Mouse (Mus musculus) bone marrow, adult 2 months (tissue): Measurements from ENCODE around the gene Tmem40.

Experiments used
- CTCF ChIP-seq: fragments of 200-500 bp; IDR thresholded peaks from 2 replicates; pipeline ENCODE4 v1.5.1; 2011; ENCODE audit warnings: low read length, control low read depth; ENCODE audit not compliant: control insufficient read depth, insufficient read depth
- POLR2A ChIP-seq: fragments of 200-500 bp; IDR thresholded peaks from 2 replicates; pipeline ENCODE4 v1.6.1; 2011; ENCODE audit warnings: low read depth, mild to moderate bottlenecking, control low read depth, low read length, borderline replicate concordance; ENCODE audit not compliant: control insufficient read depth

DNA sequence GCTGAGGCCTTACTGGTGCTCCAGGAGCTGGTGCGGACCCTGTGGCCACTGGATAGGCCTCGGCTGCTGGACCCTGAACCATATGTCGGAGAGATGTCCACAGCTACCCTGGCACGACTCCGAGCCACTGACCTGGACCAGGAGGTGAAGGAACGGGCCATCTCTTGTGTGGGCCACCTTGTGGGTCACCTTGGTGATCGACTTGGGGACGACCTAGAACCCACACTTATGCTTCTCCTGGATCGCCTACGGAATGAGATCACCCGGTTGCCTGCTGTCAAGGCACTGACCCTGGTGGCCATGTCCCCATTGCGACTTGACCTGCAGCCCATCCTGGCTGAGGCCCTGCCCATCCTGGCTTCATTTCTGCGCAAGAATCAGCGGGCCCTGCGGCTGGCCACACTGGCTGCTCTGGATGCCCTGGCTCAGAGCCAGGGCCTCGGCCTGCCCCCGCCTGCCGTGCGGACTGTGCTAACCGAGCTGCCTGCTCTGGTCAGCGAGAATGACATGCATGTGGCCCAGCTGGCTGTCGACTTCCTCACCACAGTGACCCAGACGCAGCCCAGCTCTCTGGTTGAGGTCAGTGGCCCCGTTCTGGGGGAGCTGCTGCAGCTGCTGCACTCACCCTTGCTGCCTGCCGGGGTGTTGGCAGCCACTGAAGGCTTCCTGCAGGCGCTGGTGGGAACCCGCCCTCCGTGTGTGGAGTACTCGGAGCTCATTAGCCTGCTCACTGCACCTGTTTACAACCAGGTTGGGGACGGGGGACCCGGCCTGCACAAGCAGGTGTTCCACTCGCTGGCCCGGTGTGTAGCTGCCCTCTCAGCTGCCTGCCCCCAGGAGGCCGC is 29.9 kb upstream of the Tmem40 start:
- TF ChIP-seq CTCF = no peak
- TF ChIP-seq POLR2A = no peak
